Mouse (Mus musculus) left cerebral cortex, adult 9 months (tissue): ENCODE measurements around the gene Slc4a2.

Experiments used
- DNase-seq, 2 experiments: peaks; one replicate each; pipeline ENCODE4 v3.0.0; 2022; ENCODE audit warnings: low spot score in 2 of 2

The Slc4a2 gene

DNA sequence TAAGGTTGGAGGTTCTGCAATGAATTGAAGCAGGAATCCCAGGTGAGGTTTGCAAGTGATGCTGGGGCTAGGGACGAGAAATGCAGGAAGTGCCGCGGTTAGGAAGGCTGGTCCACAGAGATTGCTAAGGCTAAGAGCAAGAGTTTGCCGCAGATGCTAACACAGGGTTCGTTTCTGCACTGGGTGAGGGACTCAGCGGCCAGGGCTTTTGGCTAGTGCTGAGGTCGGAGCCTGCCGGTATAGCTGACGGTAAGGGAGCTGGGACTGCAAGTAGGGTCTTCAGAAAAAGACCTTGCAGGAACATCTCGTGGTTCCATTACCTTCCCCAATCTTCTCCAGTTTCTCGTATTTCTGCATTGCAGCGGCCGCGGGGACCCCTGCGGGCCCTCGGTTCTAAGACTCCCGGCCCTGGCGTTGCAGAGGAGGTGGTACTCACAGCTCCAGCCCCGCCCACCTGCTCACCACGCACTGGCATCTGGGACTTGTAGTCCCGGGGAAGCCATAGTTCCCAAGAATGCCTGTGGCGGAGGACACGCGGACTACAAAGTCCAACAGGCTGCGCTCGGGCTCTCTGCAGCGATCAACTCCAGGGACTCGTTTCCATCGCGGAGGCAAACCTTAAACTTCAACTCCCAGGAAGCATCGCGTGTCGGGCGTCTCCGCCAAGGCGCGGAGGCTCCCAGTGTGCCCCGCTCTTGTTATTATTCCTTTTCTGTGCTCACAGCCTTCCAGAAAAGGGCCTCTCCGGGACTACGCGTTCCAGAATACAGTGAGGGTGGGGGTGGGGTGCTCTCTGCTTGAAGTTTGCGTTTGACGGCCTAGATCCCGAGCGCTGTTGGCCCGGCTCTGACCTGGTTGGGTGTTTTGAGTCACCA is at the start of gene Slc4a2, which contains the start of gene Cdk5:
Slc4a2 (plus strand) TSS at position 709 of the 875 bp plus-strand sequence.
Cdk5 (minus strand) TSS at position 402 of the 875 bp plus-strand sequence.
- DNase-seq, result peak; percentile 99 to 100

DNA sequence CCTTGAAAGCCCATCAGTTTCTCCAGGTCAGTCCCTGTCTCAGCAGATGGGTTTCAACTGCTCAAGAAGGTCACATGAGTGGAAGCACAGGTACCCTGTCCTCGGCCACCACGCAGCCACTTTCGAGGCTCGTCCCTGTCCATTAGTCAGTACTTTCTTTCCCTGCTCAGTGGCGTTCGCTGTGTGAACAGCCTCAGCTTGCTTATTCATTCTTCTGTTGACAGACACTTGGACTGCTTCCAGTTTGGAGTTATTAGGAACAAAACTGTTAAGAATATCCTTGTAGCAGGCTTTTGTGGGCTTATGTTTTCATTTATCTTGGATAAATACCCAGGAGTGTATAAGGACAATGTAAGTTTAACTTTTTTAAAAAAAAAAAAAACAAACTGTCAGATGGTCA is 49.4 kb upstream of the Slc4a2 start:
- DNase-seq, result no peak

GRCm38 (mm10) chr5:24374666-24375328 is 48.8 kb upstream of the Slc4a2 start:
- DNase-seq, result no peak

DNA sequence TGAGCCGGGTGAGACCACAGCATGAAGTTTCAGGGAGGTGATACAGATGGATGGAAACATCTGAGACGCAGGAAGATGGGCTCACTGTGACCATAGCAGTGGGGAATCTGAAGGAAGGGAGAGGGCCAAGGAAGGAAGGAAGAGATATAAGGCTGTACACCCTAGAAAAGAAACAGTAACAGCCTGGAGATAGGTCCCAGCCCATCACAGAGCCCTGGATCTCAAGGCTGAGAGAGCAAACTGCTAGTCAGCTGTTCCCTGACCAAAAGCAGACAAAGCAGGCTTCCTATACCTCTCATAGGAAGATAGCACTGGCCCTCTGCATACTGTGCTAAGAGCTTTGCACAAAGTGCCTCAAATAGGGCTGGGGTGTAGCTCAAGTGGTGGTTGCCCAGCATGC is 44.9 kb upstream of the Slc4a2 start:
- DNase-seq, result no peak

- no peak for DNase-seq
Measured at GRCm38 (mm10) chr5:24379501-24379900, 44.1 kb upstream of the Slc4a2 start.

GRCm38 (mm10) chr5:24380499-24380898 is 43.1 kb upstream of the Slc4a2 start:
- no peak for DNase-seq

- no peak for DNase-seq
Measured at GRCm38 (mm10) chr5:24381486-24381885, 42.2 kb upstream of the Slc4a2 start.

DNA sequence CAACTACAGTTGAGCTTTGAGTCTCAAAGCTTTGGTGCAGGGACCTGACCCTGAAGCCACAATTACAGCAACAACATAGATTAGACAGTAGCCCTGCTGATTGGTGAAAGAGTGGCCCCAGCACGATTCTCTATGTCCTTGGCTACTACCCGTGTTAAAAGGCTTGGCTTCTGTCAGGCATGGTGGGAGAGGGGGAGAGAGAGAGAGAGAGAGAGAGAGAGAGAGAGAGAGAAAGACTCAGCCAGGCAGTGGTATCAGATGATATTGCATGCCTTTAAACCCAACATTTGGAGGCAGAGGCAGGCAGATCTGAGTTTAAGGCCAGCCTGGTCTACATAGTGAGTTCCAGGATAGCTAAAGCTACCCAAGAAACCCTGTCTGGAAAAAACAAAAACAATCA is 41.6 kb upstream of the Slc4a2 start:
- no peak for DNase-seq

- DNase-seq, result peak; percentile 83 to 94
Measured at GRCm38 (mm10) chr5:24383026-24383859, 40.4 kb upstream of the Slc4a2 start.

DNA sequence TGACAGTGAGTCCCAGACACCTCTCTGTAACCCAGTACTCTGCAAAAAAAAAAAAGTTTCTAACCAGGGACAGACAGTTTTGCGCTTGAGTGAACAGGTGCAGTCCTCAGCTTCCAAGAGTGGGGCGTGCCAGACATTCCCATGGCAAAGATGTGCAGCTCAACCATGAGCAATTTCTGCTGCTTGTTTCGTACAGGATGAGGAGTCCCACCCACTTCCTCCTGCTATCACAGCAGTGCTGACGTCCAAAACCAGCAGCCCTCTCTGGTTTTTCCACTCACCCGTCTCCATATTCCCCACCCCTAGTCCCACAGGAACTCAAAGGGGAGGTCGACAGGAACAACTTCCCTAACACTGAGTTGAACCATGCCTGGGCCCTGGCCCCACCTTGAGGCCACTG is 39.2 kb upstream of the Slc4a2 start:
- peak in 1 of 2 experiments; percentile 68 for DNase-seq

- DNase-seq, result no peak
Measured at GRCm38 (mm10) chr5:24385374-24385773, 38.3 kb upstream of the Slc4a2 start.

GRCm38 (mm10) chr5:24385887-24386550 is 37.6 kb upstream of the Slc4a2 start:
- no peak for DNase-seq

GRCm38 (mm10) chr5:24387264-24388241 is 36.1 kb upstream of the Slc4a2 start:
- peak in 1 of 2 experiments; percentile 76 for DNase-seq

DNA sequence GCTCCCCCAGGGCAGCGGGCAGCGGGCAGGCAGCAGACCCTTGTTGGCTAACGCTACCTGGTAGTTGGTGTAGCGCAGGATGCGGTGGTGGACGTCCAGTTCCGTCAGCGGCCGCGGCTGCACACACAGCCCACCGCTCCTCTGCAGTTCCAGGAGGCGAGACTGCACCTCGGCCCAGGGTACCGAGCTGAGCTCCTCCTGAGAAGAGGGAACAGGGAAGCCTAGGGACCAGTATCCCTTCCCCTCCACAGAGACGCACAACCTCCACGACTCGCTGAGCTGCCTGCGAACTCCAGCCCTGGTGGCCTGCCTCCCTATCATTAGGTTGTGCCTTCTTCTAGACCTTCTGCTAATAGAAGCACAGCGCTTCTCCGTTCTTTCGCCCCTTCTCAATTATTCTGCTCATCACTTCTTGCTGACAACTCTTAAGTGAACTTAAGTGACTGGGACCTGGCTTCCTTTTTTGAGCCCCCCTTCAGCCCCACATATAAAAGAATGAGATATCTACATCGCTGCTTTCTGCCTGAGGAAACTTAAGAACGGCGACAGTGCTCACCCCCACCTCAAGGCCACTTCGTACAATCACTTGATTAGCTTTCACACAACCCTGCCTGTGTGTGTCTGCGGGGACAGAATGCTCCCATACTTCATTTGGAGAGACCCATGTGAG is 35.3 kb upstream of the Slc4a2 start:
- DNase-seq, result no peak

DNA sequence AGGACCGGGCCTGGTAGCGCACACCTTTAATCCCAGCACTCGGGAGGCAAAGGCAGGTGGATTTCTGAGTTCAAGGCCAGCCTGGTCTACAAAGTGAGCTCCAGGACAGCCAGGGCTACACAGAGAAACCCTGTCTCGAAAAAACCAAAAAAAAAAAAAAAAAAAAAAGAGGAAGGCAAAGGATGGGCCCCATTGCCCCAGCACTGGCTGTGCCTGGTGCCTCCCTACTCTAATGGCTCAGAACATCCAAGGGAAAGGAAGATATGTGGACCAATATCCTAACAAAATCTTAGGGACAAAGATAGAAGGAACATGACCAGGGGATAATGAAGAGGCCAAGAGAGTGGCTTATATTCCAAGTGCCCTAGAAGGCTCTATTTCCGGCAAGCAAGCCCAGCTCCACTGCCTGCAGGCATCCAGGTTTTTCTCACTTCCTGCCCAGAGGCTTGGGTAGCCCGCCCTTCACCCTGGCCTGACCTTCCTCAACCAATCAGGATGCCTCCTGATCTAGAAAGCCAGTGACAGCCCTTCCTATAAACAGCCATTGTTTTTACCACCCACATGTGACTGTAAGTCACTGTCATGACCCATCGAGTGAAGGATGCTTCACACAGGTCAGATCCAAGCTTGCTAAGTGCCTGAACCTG is 34.5 kb upstream of the Slc4a2 start:
- DNase-seq, result no peak

DNA sequence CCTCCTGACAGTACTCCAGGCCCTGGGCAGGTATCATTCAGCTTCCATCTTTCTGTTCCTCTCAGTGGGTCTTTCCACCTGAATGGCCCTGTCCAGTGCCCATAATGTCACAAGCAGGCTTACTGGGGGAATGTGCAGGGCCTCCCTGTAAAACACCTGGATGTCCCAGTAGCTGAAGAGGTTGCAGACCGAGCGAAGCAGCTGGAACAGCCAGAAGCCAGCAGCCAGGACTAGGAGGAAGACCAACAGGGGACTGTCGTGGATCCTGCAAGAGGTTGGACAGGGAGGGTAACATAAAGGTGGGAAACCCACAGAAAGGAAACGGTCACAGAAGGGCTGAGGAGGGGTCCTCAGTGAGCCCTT is 34.0 kb upstream of the Slc4a2 start:
- no peak for DNase-seq

DNA sequence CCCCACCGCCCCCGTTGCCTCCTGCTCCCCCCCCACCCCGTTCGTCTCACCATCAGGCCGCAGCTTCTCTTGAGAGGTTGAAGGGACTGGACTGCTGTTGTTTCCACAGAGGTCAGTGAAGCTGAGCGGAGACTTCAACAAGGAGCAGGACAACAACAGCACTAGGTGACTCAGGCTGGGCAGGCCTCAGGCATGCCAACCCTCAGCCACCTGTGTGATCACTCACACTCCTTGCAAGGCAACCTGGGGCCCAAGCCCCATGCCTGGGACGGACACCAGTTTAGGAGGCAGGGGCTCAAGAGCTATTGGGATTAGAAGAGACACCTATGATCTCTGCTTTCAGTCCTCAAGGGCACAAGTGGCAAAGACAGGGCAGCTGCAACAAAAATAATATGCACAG is 31.8 kb upstream of the Slc4a2 start, which contains the start of gene Atg9b:
Atg9b (minus strand) TSS at position 280 of the 400 bp plus-strand sequence.
- DNase-seq, result no peak

- no peak for DNase-seq
Measured at GRCm38 (mm10) chr5:24392724-24393123, 30.9 kb upstream of the Slc4a2 start.

DNA sequence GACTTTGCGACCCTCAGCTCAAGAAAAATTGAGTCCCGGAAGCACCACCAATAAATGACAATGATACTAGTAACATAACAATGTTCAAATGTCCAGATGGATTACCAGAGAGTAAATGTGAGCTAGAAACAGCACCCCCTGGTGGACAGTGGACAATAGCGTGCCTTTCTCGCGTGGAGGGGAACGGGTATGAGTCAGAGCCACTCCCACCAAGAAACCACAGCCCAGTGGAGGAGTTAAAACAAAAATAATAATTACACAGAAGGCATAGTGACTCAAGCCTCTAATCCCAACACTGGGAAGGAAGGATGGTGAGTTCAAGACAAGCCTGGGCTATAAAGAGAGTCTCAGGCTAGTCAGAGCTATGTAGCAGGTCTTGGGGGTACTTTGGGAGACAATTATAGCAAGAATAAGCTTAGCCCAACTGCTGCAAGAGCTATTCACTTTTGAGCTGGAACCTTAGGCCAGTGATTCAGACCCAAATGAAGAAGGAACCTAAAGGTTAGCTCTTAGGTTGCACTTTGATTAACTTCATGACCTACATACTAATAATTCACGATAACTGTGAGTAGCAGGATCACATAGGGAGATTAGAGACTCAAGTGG is 30.1 kb upstream of the Slc4a2 start, which contains the start of gene Abcb8:
Abcb8 (plus strand) TSS at position 272 of the 606 bp plus-strand sequence.
- DNase-seq, result peak; percentile 77 to 93
